Mouse (Mus musculus): ENCODE data around the gene Zic2. TPM values are rescaled to one million over a fixed set of nuclear protein-coding genes. Genes with fewer than 3 reads are reported as not detected.

The Zic2 gene
- total RNA-seq, 2 experiments from 2014 or later, result 16.0 to 16.5 TPM

DNA sequence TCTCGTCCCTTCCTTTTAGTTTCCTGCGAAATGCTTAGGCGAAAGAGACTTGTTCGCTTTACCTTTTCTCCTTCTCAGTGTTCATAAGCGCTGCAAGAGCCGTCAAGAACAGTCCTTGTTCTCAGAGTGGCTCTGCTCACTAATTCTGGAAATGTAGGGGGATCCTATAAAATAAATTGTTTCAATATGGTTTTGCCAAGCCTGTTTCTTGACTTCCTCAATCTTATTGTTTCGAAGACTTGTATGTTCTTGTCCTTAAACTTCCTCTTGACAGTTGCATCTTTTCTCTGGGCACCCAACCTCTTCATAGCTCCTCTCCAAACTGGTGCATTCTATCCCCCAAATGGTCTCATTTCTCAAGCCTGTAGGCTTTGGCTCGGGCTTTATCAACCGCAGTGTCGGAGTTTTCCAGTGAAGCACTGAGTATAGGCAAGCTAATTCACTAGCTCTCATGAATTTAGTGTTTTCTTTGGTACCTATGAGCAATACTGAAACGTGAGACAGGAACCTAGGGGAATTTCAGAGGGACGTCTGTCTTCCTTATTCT, 10.5 kb downstream of the Zic2 start:
- peak in 1 of 2 experiments; percentile 2 for DNase-seq (ENCODE audit: low spot score in 2 of 2)
- intact Hi-C loops (cut with DNase I), result loop anchor here (5.0 to 10.0 kb wide), 3 partner anchors 33 to 389 kb away; partner anchors contain the start of genes Gm5089 and Tm9sf2

DNA sequence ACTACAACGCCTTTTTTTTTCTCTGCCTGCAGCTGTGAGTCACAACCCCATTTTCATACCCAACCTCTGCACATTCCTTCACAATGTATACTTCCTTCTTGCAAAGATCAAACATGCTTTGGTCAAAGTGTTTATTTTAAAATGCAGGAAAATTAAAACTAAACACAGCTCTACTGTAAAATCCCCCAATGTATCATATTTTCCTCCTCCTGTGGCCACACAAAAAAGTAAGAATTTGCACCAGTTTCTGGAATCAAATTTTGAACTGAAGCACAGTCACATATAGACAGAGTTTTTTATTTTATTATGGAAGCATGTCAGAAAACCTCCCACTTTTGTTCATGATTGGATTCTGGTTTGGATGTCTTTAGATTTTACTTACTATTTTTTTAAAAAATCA, 11.4 kb downstream of the Zic2 start:
- peak in 1 of 2 experiments; percentile 0 for DNase-seq (ENCODE audit: low spot score in 2 of 2)
- intact Hi-C loops (cut with DNase I), result loop anchor here (5.0 to 10.0 kb wide), 3 partner anchors 34 to 388 kb away; partner anchors contain the start of genes Gm5089 and Tm9sf2

DNA sequence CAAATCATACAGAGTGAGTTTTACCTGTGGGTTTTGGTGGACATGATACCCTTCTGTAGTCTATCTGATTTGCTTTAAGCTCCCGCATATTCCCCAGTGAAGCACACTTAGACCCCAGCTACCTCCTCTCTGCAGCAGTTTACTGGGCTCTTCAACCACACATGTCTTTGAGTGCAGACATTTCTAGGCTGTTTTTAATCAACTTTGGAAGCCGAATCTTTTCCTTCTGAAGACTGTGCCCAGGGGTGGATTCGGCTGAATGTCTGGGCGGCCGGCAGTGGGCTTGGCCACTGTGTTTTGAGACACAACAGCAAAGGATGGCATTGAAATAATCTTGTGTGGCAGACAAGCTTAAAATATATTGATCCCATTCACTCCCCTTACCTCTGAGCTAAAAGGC, 12.1 kb downstream of the Zic2 start:
- no peak for DNase-seq (ENCODE audit: low spot score in 2 of 2)
- intact Hi-C loops (cut with DNase I), result loop anchor here (5.0 to 10.0 kb wide), 3 partner anchors 35 to 387 kb away; partner anchors contain the start of genes Gm5089 and Tm9sf2

DNA sequence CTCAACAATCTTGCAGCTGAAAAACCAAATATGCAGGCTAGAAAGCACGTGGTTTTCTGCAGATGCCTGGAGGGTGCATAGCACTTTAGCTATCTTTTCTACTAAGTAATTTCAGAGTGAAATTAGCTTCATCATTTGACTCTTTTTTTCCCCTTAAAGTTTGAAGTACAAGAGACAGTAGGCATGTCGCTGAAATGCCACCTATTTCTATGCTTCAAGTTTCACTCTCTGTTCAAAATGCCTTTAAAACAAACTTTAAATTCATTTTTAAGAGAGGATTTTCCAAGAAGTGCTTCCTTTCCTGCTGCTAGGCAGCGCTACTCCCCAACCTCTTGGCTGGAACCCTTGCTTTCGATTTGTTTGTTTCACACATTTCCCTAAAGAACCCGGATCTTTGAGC, 13.8 kb downstream of the Zic2 start:
- intact Hi-C loops (cut with DNase I), result loop anchor here (5.0 to 10.0 kb wide), 3 partner anchors 37 to 386 kb away; partner anchors contain the start of genes Gm5089 and Tm9sf2

DNA sequence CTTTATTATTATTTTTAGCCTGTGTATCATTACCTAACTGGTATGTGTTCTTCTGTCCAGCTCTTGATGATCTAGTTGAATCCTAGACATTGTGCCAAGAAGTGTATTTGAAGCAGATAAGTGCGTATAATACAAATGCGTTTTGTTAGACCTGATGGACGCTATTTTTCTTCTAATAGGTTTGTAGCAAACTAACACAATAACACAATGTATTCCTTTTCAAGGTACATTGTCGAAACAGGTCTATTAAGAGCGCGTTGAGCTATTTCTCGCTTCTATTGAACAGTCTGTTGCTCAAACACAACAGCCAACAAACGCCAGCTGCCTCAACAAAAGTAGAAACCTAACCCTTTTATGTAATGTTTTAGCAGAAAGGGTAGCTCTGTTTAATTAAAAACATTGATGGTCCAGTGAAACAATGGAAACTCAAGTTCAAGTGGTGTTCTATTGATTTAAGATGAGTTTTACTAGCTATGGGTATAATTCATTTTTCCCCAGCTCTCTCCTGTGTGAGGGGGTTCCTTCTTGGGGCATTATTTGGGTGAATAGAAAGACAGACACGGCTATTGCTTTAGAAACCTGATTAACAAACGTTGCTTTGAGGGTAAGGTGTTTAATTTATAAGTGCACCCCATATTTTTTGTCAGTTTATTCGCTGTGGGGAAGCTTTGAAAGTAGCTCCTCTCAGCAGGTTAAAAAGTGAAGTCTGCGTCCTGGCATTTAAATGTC, 14.6 kb downstream of the Zic2 start:
- intact Hi-C loops (cut with DNase I), result loop anchor here (5.0 to 10.0 kb wide), 3 partner anchors 38 to 385 kb away; partner anchors contain the start of genes Gm5089 and Tm9sf2
- no peak for DNase-seq (ENCODE audit: low spot score in 2 of 2)

More for the DNA sequence above, 13.8 kb downstream of the Zic2 start:
- DNase-seq (ENCODE audit: low spot score in 2 of 2), result no peak

DNA sequence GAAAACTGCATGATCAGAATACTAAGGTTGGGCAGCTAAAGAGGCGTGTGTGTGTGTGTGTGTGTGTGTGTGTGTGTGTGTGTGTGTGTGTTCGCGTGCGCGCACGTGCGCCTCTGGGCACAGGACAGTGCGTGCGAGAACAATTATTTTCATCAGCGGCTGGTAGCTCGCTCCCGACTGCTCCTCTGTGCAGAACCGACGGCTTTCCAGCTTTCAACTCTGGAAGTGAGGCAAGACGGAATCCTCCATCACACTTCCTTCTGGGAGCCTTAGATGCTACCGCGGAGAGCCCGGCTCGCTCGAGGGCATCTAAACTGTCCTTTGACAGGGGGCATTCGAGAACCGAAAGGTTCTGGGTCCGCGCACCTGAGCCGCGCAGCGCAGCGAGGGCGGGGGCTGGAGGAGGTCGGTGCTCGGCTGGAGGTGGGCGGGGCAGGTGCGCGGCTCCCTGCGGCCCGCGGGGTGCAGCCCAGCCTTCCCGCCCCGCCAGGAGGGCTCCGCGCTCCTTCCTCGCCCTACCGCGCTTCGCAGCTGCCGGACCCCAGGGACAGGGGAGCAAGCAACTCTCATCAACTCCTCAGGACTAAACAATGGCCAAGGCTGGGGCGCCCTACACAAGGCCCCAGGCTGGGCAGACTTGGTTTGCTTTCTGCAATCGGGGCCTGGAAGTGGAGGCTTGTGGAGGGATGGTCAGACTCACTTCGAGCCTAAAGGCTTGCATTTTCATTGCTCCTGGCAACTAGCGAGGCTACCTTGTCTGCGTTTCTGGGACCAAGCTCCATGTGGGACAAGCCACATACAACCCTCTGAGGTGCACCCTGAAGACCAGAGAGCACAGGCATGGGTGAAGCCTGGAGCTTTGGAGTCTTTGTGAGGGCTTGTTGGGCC, 15.4 kb downstream of the Zic2 start, which contains the start of gene Gm10837:
Gene Gm10837, plus strand, starts transcription at position 146 of the 888 bp plus-strand sequence.
- DNase-seq (ENCODE audit: low spot score in 2 of 2), result no peak
- intact Hi-C loops (cut with DNase I), result no loop called here

DNA sequence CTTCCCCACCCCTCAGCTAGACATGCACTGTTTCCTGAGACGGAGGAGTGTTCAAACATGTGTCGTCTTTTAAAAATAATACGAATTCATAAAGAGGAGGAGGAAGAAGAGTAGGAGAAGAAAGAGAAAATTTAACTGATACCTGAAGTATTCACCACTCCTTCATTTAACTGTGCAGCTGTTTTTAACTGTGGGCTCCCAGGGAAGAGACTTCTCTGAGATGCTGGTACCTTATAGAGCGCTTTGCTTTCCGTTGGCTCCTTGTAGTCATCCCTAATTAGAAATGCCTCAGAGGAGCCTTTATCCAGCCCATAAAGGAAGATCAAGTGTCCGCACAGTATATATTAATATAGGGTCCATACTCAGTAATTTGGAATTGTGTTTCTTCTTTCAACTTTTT, 16.3 kb downstream of the Zic2 start:
- DNase-seq (ENCODE audit: low spot score in 2 of 2), result no peak
- intact Hi-C loops (cut with DNase I), result no loop called here

DNA sequence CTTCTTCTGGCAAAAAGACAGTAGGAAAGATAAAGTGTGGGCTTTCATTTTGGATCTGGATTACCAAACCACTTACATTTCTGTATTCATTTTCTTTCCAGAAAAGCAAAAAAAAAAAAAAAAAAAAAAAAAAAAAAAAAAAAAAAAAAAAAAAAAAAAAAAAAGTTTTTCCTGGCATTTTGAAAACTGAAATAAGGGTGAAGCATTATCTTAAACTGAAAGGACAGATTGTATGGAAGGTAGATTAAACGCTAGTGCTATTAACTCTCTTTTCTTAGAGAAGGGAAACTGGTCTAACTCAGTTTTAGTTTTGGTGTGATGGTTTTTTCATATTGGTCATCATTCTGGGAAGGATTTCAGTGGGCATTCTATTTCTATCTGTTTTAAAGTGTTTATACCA, 16.8 kb downstream of the Zic2 start:
- intact Hi-C loops (cut with DNase I), result no loop called here

GRCm38 (mm10) chr14:122509058-122509457, 33.8 kb downstream of the Zic2 start:
- DNase-seq (ENCODE audit: low spot score in 2 of 2), result no peak
- intact Hi-C loops (cut with DNase I), result loop anchor here (1.0 kb wide), 1 partner anchor 367 kb away; no protein-coding TSS in a partner anchor

More for the DNA sequence above, 16.8 kb downstream of the Zic2 start:
- DNase-seq (ENCODE audit: low spot score in 2 of 2), result no peak

GRCm38 (mm10) chr14:122511519-122511918, 36.3 kb downstream of the Zic2 start:
- no peak for DNase-seq (ENCODE audit: low spot score in 2 of 2)
- intact Hi-C loops (cut with DNase I), result no loop called here

DNA sequence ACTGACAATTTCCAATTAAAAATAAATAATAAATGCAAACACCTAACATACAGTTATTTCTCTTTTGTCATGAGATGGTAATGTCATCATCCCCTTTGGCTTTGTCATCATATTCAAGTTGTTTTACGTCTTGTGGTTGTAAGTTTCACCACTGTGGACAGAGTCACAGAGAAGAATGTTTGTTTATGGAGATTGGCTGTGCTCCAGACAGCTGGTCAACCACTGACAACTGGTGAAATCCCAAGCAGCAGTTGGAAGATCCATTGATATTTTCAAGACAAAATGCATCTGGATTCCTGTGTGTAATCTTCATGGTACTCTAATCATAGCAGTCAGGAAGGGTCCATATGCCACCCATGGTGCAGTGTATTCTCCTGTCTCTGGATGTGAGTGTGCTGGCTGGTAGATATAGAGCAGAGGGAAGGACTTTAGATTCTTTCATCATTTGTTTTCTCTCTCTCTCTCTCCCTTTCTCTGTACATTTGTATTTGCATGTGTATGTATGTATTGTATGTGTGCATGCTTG, 38.3 kb downstream of the Zic2 start:
- no peak for DNase-seq (ENCODE audit: low spot score in 2 of 2)
- intact Hi-C loops (cut with DNase I), result no loop called here

- intact Hi-C loops (cut with DNase I), result no loop called here
Measured at GRCm38 (mm10) chr14:122528475-122528874, 53.2 kb downstream of the Zic2 start.

More at GRCm38 (mm10) chr14:122528475-122528874, 53.2 kb downstream of the Zic2 start:
- no peak for DNase-seq (ENCODE audit: low spot score in 2 of 2)

Other genes with a start within 250 kb of the Zic2 start
- gene Gm5089, start 24.3 kb upstream of the Zic2 start, total RNA-seq (2021), result under 1 TPM in 1 of 2 experiments, not detected in 1; 0.23 TPM
- gene Zic5, start 9.8 kb upstream of the Zic2 start, total RNA-seq (2021), result 1 to 10 TPM; 2.3 to 2.7 TPM
- gene Gm10837, start 15.2 kb downstream of the Zic2 start, total RNA-seq (2021), result not detected
- 10 to 100 TPM; 31.3 to 32.4 TPM for gene Pcca, start 58.9 kb downstream of the Zic2 start, total RNA-seq (2021)

Measured in left cerebral cortex, postnatal 25 days (tissue).